Mouse (Mus musculus) frontal cortex, postnatal 36 days (tissue): ENCODE measurements at regions not wholly inside any gene's neighbourhood (a gene's known extent, or its start where the extent isn't known, plus 50 kb on each side); places are given as distances from the start of the nearest gene placed in this dataset.

Experiments
- DNase-seq, 2 experiments: peaks; one replicate each; pipeline ENCODE4 v3.0.0; 2022; ENCODE audit warnings: low spot score in 2 of 2

DNA sequence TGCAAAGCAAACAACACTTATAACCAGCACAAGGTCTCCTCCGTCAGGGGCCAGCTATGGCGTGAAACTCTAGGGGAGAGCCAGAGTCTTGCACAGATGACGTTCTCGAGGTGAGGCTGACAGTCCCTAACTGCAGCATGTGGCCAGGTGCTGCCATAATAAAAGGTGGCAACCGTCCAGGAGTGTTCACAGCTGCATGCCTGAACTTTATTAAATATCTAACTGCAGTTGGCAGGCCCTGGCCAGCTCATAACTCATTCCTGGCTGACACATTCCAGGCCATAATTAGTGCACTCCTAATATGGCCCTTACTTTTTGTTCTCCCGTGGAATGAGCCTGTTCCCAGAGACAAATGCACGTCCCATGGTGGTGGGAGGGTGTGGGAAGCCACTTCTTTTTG is 169.6 kb downstream of the Gas1 start:
- DNase-seq: no peak

DNA sequence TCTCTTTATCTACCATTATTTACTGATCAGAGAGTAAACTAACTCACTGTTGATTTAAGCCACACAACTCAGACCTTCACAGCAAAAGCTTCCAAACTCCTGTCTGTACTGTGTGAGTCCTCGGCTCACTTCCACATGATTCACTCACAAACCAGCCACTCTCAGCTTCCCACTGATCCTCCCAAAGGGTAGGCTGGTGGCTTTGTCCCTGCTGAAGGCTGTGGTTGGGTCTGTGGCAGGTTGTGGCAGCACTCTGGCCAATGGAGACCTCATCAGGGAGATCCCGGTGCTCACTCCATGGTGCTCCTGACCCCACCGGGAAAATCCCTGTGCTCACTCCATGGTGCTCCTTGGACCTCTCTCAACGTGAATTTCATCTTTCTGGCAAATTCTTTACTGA is 170.1 kb downstream of the Gas1 start:
- DNase-seq: no peak

DNA sequence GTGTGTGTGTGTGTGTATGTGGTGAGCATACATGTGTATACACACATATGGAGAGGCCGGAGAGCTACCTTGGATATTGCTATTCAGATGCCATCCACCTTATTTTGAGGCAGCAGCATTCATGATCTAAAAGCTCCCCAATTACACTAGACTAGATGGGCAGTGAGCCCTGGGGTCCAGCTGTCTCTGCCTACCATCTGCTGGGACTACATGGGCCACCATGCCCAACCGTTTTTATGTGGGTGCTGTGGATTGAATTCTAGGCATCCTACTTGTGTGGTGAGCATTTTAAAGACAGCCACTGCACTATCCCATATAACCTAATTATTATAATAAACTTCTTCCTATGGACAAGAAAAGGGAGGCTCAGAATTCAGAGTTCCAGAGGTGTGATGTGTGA is 172.6 kb downstream of the Gas1 start:
- no peak for DNase-seq

DNA sequence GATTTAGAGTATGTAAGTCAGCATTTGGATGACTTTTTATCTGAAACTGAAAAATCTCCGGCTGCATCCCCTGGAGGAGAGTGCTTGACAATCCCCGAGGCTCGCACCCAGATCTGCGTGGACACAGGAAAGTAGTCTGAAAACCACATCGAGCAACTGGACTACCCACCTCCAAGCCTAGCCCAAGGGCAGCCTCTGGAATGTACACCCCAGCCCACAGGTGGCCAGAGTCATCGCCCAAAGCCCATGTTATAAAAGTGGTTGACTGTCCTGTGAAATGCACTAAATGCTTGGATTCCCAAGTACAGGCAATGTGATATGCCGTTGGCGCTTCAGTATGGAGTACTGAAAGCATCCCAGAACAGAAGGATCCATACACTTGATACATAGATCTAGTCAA is 175.1 kb downstream of the Gas1 start:
- no peak for DNase-seq

DNA sequence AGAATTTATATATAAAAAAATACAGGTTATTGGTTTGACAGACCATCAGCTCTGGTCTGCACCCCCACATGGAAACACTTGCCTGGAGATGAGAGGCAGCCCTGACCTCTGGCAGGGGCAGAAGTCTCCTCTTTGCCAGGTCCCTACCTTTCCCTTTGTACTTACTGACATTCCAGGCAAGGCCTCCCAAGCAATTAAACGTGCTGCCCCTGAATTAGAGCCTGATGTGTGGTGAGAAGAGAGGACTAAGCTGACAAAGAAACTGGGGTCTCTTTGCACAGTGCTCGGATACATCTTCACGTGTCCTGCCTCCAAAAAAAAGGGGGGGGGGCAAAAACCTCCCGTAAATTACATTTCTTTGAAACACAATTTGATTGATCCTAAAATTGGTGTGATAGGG is 175.5 kb downstream of the Gas1 start:
- no peak for DNase-seq

DNA sequence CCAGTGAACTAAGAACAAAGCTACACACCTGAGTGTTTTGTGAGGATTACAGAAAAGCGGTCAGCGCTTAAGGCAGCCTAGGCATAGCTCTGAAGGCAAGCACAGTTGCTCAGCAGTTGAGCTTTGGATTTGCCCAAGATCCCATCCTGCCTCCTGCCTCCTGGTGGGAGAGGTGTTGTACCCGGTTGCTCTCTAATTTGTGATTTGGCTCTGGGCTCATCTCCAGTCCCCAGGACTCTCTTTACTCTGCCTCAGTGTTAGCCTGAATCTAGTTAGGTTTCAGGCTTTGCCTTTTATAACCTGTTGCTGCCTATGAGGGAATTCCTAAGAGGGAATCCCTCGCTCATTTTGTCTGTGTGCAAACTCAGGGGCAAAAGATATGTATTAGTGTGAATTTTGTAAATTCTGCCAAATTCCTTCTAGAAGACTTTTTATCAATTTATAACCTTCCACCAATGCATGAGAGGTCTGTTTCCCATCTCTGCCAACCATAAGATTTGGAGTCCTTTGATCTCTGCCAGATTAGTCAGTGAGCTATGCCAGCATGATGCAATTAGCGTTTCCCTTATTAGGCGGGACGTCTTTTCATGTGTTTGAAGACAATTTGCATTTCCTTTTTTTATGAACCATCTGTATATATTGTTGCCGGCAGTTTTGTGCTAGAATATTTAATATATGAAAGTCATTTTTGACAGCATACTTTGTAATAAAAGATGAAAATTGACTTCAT is 176.4 kb downstream of the Gas1 start:
- no peak for DNase-seq

DNA sequence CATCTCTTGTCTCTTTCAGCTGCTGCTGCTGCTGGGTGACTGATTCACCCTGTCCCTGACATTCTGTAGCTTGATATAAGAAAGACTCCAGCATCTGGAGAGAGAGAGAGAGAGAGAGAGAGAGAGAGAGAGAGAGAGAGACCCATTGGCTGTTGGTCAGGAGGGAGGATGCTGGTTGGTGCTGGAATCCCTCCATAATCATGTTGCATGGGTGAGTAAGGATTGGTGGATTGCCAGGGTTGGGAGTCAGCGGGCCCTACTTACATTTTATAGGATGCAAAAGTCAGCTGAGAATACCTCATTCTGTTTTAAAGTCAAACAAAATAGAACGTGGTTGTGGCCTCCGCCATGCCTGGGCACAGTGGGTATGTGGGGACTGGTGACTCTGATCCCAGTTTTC is 174.5 kb upstream of the Tut7 start:
- no peak for DNase-seq

DNA sequence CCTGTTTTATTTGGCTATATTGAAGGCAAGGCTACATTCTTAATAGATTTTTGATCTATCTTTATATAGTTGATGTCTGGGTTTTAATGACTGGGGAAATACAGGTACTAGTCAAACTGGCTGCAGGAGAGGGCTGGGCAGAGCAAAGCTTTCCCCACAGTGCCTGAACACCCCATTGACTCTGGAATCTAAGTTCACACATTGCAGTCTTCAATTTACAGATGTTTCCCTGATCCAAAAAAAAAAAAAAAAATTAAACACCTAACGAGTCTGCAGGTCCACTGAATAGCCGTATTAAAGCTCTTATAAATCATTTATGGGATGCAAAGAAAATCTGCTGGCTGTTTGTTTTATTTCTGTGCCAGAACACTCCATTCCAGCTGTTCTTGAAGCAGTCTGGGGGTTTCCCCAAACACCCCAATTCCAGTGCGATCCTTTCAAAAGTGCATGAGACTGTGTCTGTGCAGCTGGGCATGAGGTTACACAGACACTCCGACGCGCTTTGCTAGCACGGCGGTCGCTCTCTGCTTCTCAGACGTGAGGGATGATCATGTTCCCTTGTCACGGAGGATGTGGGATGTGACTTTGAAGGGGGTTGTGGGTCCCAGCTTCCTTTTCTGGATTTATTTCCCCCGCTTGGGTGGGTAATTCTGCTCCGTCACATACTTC is 173.3 kb upstream of the Tut7 start:
- DNase-seq: no peak

DNA sequence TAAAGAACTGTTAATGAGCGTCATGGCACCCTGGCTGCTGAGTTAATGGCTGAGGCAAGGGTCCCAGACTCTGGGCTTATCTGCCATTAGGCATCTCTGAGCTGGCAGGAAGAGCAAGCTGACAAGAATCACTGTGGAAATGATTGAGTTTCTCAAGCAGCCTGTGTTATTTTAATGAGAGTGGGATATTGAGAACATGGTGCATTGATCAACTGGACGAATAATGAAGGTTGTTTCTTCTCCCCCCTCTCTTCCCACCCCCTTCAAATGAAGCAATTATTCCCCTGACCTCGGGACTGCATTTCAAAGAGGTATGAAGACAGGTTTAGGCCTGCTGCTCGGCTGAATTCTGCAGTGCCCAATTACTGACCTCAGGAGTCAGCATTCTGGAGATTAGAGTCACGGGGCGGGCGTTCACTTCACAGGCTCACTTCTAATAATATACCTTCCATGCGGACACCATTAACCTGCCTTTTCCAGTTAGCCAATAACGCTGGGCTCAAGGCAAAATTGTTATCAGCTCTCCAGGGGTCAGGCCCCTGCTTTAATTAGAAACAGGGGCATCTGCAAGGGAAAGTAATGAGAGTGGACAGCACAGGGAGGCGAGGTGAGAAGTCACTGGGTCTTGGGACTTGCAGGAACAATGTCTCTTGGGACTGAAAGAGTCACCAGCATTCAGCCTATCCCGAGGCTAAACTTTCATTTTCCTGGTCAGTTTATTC is 170.0 kb upstream of the Tut7 start:
- no peak for DNase-seq

DNA sequence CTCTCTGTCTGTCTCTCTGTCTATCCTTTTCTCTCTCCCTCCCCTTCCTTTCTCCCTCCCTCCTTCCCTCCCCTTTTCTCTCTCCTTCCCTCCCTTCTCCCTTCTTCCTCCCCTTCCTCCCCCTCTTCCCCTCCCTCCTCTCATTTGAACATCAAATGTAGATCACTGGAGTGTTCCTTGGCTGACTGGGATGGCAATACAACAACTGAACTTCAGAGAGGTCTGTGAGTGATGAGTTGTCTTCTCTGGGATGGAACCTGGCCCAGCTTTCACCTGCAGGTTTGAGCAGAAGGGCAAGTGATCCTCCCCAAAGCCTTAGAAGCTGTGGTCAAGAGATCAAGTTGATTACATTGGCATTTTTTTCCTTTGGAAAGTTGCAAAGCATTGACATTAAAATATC is 169.4 kb upstream of the Tut7 start:
- DNase-seq: no peak

DNA sequence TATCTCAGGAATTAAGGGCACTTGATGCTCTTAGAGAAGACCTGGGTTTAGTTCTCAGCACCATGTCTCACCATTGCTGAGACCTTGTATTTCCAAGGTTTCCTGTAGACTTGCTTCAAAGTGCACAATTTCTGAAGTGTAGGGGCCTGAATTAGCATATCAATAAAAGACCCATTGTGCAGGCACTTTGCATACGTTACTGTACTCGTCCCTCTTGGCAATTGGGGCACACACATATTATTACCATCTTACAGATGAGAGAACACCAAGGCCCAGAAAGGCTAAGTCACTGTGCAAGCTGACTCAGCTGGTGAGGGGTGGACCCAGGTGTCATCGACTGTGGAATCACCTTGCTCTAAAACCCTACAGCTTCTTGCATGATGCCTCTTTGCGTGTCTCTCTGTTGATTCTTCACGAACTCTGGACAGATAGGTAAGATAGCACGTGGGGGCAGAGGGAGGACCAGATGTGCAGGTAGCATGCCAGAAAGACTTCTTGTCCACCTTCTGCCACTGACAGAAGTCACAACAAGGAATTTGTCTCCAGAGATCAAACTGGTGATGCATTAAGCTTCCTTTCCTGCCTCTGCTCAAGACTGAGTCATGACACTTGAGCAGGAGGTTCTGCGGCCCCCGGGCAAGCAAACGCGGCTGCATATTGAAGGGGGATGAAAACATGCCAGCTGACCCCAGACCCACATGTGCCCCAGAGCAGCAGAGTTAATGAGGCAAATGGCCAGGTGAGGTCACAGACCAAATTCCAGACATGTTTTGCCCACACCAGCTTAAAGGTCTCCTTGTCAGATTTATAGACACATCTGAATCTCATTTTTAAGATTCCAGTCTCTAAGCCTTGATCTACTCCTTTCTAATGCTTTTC is 167.7 kb upstream of the Tut7 start:
- no peak for DNase-seq

DNA sequence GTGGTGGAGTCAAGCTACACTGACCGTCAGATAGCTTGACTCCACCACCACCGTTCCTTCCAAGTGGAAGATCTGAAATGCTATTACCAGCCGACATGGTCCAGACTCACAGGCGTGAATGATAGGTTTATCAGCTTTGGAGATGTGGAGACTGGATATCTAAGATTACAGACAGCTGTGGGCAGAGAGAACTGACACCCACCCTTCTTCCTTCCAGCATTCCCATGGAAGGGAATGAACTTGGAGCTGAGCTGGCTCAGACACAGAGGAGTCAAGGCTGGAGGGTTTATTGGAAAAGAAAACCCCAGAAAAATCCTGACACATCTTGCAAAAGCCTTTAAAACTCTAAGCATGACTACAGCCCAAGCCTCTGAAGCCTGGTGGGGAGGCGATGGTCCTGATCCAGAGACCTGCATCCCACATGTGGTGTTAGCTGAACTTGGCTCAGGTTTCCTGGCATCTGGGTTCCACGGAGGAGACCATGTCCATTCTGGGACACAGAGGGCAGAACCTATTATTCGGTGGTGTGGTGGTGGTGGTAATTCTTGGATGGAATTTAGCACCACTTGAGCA is 165.5 kb upstream of the Tut7 start:
- DNase-seq: no peak

DNA sequence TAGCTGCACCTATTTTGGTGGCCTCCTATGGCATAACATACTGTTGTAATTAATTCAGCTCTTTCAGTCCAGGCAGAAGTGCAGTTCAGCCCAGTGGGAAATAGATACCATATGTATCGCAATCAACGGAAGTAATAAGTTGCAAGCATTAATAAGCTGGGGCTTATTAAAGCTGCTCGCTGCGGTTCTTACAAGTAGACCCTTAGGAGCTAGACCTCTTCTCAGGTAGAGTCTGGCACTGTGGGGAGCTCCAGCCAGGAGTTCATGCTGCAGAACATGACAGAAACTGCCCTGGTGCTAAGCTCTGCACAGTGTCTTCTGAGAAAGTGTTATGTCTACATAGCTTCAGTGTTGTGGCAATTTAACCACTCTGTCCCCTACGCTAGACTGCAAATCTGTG is 153.5 kb upstream of the Tut7 start:
- no peak for DNase-seq

DNA sequence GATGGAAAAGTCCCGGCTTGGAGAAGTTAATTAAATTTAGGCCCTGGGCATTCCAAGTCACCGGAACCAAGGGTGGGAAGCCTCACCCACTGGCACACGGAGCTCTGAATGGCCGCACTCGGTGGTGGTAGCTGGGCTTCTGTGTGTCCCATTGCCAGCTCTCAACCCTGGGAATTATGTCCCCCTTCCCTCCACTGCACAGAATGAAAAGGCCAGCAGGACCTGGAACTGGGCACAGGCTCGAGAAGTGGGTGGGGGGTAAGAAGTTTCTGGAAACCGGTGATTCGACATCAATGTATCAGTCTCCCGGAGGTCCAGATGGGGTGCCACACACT is 149.1 kb upstream of the Tut7 start:
- DNase-seq: no peak

DNA sequence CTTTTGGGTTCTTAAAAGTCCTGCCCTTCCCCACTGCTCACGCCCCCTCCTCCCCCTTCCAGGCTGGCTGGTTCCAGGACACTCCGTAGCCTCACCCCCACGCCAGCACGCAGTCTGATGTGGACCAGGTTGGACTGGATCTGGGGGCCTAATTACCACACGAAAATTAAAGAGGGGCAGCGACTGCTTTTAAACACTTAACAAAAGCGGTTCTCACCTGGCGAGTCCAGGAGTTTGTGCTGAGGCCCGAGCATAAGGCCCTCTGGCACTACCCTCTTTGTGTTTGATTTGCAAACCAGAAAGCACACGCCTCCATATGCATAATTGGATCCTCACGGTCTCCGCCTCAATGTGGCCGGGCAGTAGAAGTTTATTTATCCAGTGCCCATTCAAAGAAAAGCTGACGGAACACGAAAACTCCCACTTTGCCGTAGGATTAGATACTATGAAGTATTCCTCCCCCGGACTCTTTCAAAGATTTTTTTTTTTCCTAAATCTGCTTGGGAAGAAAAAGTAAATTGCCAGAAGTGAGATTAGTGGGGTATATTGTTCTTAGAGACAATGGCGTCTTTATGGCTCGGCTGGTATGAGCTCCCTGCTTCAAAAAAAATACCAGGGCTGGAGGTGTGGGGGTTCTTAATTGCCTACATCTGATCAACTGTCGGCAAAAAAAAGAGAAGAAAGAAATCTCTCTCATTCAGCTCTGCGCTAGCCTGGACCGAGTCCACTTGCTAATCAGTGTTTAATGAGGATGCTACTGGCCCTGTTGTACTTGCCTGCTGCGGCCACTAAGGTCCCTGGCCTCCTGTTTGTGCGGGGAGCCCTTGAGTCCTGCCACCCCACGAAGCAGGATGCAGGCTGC is 148.5 kb upstream of the Tut7 start:
- DNase-seq: no peak

DNA sequence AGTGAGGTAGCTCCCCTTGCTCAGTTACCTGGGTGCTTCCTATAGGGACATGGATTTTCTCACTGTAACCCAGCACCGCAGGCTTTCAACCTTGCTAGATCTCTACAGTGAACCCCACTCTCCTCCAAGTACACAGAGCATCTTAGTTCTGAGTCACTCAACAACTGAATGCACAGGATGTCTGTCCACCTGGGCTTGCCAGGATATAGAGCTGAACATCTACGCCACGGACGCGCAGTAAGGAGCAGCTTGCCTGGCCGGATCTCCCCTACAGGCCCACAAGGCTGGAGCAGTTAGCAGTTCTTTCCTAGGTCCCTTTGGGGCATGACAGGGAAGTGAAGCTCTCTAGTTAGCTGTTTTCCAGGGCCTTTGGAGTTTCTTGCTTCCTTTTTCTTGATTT is 147.5 kb upstream of the Tut7 start:
- no peak for DNase-seq

DNA sequence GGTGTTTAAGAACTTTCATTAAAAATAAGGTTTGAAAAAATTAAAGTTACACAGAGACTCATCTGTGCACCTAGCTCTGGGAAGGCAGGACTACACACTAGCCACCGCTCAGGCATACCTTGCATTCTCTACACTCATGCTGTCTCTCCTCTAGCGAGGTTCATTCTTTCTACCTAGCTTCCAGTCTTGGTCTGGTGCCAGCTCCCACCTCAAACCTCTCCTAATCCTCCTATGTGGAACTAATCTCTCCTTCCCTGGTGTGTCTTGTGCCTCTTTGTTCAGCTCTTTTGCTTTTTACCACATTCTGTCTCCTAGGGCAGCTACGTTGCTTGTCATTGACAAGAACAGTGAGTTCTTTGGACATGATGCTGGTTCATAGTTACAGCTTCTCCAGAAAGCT is 146.5 kb upstream of the Tut7 start:
- no peak for DNase-seq

DNA sequence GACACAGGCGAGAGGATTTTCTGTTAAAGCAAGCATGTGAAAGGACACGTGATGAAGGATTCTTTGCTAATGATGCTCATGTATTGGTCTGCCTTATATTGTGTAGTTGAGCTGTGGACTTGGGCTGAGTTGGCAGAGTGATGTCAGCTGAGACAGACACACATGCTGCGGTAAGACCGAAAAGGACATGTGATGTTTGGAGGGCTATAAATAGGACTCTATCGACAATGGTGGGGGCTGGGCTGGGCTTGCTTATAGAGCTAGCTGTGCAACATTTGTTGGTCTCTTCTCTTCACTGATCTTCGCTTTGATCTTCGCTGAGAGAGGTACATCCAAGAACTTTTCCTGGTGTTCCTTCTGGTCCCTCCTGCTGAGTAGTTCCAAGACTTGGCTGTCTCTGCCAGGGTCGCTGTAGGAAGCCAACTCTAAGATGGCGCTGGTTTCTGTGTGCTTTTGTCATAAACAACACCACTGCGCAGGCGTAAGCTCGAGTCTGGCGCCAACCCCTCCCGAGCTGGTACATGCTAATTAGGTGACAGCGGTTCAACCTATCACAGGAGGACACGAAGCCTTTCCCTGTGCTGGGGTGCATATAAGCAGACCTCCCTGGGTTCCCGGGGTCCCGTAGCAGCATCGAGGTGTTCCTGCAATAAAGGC is 145.8 kb upstream of the Tut7 start:
- DNase-seq: no peak

DNA sequence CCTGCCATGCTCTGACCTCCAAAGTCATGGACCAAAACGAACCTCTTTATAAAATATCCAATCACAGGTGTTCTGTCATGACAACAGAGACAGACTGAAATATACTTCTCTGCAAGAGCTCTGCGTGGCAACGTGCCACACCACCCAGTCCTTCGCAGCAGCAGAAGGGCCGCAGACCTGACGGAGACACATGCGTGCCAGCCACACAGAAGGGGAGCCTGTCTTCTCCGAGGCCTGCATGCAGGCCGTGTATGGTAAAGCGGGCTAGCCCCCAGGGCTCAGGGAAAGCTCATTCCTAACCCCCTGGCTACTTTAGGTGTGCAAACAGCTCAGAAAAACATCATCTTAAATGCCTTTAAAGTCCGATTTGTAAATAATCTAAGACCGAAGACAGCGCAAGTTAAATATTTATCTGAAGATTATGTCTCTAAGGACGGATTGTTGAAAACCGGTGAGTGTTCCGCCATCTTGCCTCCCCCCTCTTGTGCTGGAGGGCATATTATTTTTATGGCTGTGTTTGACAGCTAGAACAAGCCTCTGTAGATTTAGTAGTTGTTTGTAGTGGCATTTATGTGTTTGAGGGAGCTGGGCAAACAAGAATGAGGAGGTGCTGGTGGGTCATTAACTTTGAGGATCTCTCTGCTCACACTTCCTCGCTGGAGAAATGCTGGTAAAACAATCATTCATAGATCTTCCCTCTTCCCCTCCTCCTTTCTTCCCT is 143.7 kb upstream of the Tut7 start:
- no peak for DNase-seq

DNA sequence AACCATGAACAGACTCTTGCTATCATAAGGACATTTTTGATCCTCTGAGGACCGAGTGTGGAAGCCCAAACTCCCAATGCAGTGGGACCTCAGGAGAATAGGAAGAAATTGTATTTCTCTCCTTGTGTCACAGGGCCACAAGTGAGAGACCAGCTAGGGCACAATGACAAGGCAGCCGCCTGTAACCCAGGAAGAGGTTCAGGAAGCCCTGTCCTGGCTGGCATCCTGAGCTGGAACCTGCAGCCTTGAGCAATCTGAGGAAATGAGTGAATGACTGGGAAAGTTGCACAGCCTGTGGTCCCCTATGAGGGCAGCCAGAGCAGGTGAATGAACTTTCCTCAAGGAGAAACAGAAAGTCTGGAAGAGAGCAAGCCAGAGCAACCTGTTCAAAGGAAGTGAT is 142.0 kb upstream of the Tut7 start:
- DNase-seq: no peak
